Mouse (Mus musculus) kidney, adult 2 months (tissue): ENCODE data around the gene Nkain4.

ENCODE experiments used
- CTCF ChIP-seq: fragments of 200-500 bp; conservative IDR thresholded peaks from 2 replicates; pipeline ENCODE4 v1.5.1; 2011; ENCODE audit warnings: low read depth, mild to moderate bottlenecking, control low read depth, low read length, moderate library complexity, mixed read lengths; ENCODE audit not compliant: insufficient read depth, insufficient read length
- POLR2A ChIP-seq: fragments of 200-500 bp; IDR thresholded peaks from one replicate; pipeline ENCODE4 v1.6.1; 2011; ENCODE audit warnings: low read depth, low read length, control low read depth

- TF ChIP-seq CTCF (no peak), POLR2A (no peak)
Observed at GRCm38 (mm10) chr2:180922739-180923138, 31.8 kb downstream of the Nkain4 start.
